18 mouse cellular contexts compared by ENCODE assay signal in genomic region chr17:74804321-74804930, GRCm38 (mm10).
DNase-seq lines count a peak whose midpoint lies in the region; ATAC-seq lines count a peak whose summit lies in the region.
"Had no signal": no experiment of that assay in that cellular context is flagged by ENCODE, and none has a peak within 500 bp of the region (broad histone marks: within the 10 kb centered on the region; RNA-seq: fewer than 3 reads in every experiment).

No protein-coding gene starts in this region.

- H3K27me3 ChIP-seq in neural tube, embryonic 11.5 days (ENCODE audit: control insufficient read depth, insufficient read depth, low read length): no peaks in the 10 kb centered on the region
- no peaks in the 10 kb centered on the region for H3K27me3 ChIP-seq in forebrain, embryonic 16.5 days (replicated peaks; ENCODE audit: control insufficient read depth, insufficient read depth, low read length)
- no peaks in the 10 kb centered on the region for H3K27me3 ChIP-seq in neural tube, embryonic 14.5 days (ENCODE audit: control insufficient read depth, insufficient read depth, low read length)
- H3K27me3 ChIP-seq: midbrain, embryonic 12.5 days had no signal

- peaks cover 4% of the 10 kb centered on the region; the same call in 1 of the 2 replicates for H3K4me1 ChIP-seq in neural tube, embryonic 11.5 days (ENCODE audit: control insufficient read depth, insufficient read depth, low read length)
- H3K4me1 ChIP-seq in forebrain, embryonic 16.5 days (replicated peaks; ENCODE audit: control insufficient read depth, insufficient read depth, low read length): 0 out of 2 replicates have a peak, but pooled peaks cover 3% of the 10 kb centered on the region
- peaks cover 5% of the 10 kb centered on the region; the same call in 1 of the 2 replicates for H3K4me1 ChIP-seq in neural tube, embryonic 14.5 days (ENCODE audit: control insufficient read depth, insufficient read depth, low read length)
- H3K4me1 ChIP-seq: midbrain, embryonic 12.5 days had no signal

- H3K4me2 ChIP-seq in neural tube, embryonic 11.5 days (ENCODE audit: low read depth): no peak overlapping the region
- no peak overlapping the region for H3K4me2 ChIP-seq in forebrain, embryonic 16.5 days (ENCODE audit: low read length)
- H3K4me2 ChIP-seq in neural tube, embryonic 14.5 days (ENCODE audit: low read depth, low read length): no peak overlapping the region
- H3K4me2 ChIP-seq: midbrain, embryonic 12.5 days had no signal

- peak; percentile 91 for ATAC-seq in neural tube, embryonic 11.5 days (ENCODE audit: insufficient read depth, low FRiP score, low TSS enrichment)
- peak; percentile 45 for ATAC-seq in forebrain, embryonic 16.5 days
- ATAC-seq in neural tube, embryonic 14.5 days (ENCODE audit: low read depth): peak; percentile 86; the same call in 1 of the 2 replicates
- ATAC-seq: intestine, postnatal 0 days had no signal

- H3K4me3 ChIP-seq in neural tube, embryonic 11.5 days (ENCODE audit: low read depth, low read length): no peak overlapping the region
- H3K4me3 ChIP-seq in forebrain, embryonic 16.5 days (replicated peaks; ENCODE audit: low read length): no peak overlapping the region
- H3K4me3 ChIP-seq in neural tube, embryonic 14.5 days (ENCODE audit: low read depth, low read length): no peak overlapping the region
- H3K4me3 ChIP-seq: midbrain, embryonic 12.5 days; myocyte had no signal

- H3K27ac ChIP-seq in neural tube, embryonic 11.5 days (ENCODE audit: low read depth, low read length): no peak overlapping the region
- H3K27ac ChIP-seq in forebrain, embryonic 16.5 days (ENCODE audit: low read length): no peak overlapping the region
- H3K27ac ChIP-seq in neural tube, embryonic 14.5 days (ENCODE audit: low read depth, low read length): no peak overlapping the region
- H3K27ac ChIP-seq: midbrain, embryonic 12.5 days had no signal

- WGBS in neural tube, embryonic 11.5 days: 23% methylated on average over 9 of the region's 9 CpGs
- 45% methylated on average over 9 of the region's 9 CpGs for WGBS in forebrain, embryonic 16.5 days
- WGBS in neural tube, embryonic 14.5 days: 15% methylated on average over 9 of the region's 9 CpGs

- DNase-seq in heart, adult 11 months: peak; percentile 33
- no peak for DNase-seq in heart, adult 18-20 months
- peak; percentile 51 for DNase-seq in neural tube, embryonic 11.5 days (ENCODE audit: low spot score)
- no peak for DNase-seq in neural tube, embryonic 10.5 days (ENCODE audit: extremely low spot score, low spot score)
- DNase-seq in ovary, postnatal 36 days (ENCODE audit: low spot score): no peak
- DNase-seq in yolk sac, embryonic 10.5 days (ENCODE audit: low spot score): no peak
- DNase-seq: adrenal gland, adult 8-10 months; B cell, adult 2 months; cerebellum, adult 8-10 months; heart, postnatal 4 days; layer of hippocampus, postnatal 36 days; lung, adult 18-20 months; thymus, postnatal 25 days had no signal

- no peaks in the 10 kb centered on the region for H3K36me3 ChIP-seq in neural tube, embryonic 11.5 days (ENCODE audit: control insufficient read depth, insufficient read depth, low read length)
- no peaks in the 10 kb centered on the region for H3K36me3 ChIP-seq in forebrain, embryonic 16.5 days (ENCODE audit: control insufficient read depth, insufficient read depth)
- H3K36me3 ChIP-seq in neural tube, embryonic 14.5 days (ENCODE audit: control insufficient read depth, insufficient read depth, low read length): no peaks in the 10 kb centered on the region

- H3K9ac ChIP-seq in neural tube, embryonic 11.5 days (ENCODE audit: low read length): no peak overlapping the region
- H3K9ac ChIP-seq in forebrain, embryonic 16.5 days (replicated peaks; ENCODE audit: low read depth, low read length): no peak overlapping the region
- no peak overlapping the region for H3K9ac ChIP-seq in neural tube, embryonic 14.5 days (replicated peaks; ENCODE audit: low read depth, low read length)
- H3K9ac ChIP-seq: midbrain, embryonic 12.5 days had no signal

- H3K9me3 ChIP-seq in neural tube, embryonic 11.5 days (ENCODE audit: control insufficient read depth, low read length): no peaks in the 10 kb centered on the region
- H3K9me3 ChIP-seq in forebrain, embryonic 16.5 days (ENCODE audit: control insufficient read depth, low read length): no peaks in the 10 kb centered on the region
- no peaks in the 10 kb centered on the region for H3K9me3 ChIP-seq in neural tube, embryonic 14.5 days (ENCODE audit: control insufficient read depth, low read length)
- H3K9me3 ChIP-seq: midbrain, embryonic 12.5 days had no signal

Comparison
In these comparisons a context has a peak if more than half of its experiments do, and no peak if none do; other contexts are left out.
1. DNase-seq: peak in heart, adult 11 months (single experiment) and neural tube, embryonic 11.5 days (single experiment); none in heart, adult 18-20 months (0 of 2), neural tube, embryonic 10.5 days (single experiment), ovary, postnatal 36 days (single experiment) and yolk sac, embryonic 10.5 days (single experiment).
2. Peak in every context shown above with its lines, with median percentiles within 50 percentile points of each other: ATAC-seq.